ENCODE assay signal across 19 mouse cellular contexts in the genomic region with DNA sequence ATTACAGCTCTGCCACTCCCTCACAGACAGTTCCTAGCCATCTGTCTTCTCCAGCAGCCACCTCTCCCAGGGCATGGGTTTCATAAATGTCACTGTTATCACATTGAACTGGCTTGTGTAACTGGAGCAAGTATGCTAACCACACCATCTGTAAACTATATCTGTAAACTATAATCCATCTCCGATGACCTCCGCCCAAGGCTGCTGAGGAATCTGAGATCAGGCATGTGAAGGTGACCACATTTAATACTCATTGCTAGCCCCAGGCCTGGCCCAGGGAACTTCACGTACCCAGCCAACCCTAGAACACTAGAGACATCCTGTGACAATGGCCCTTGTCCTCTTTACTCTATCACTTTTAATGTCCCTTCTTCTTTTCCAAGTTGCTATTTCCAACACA.
DNase-seq lines count a peak whose midpoint lies in the region; ATAC-seq and TF ChIP-seq lines count a peak whose summit lies in the region.
"Had no signal": no experiment of that assay in that cellular context is flagged by ENCODE, and none has a peak within 500 bp of the region (broad histone marks: within the 10 kb centered on the region; RNA-seq: fewer than 3 reads in every experiment).

No protein-coding gene starts in this region.

- H3K4me2 ChIP-seq in heart, embryonic 12.5 days = no peak overlapping the region
- no peak overlapping the region for H3K4me2 ChIP-seq in myocyte (ENCODE audit: low read depth)

- H3ac ChIP-seq in myocyte (ENCODE audit: control insufficient read depth, insufficient read length) = no peak overlapping the region

- H3K9me3 ChIP-seq in heart, embryonic 12.5 days (replicated peaks) = no peaks in the 10 kb centered on the region
- H3K9me3 ChIP-seq: G1E had no signal

- no peak overlapping the region for H3K4me3 ChIP-seq in heart, embryonic 12.5 days
- H3K4me3 ChIP-seq in myocyte = no peak overlapping the region

- no peak for TF ChIP-seq POLR2A in myocyte (IDR thresholded peaks at IDR 0.05; ENCODE audit: insufficient read length, low read depth)

- H3K27me3 ChIP-seq in heart, embryonic 12.5 days (replicated peaks) = no peaks in the 10 kb centered on the region
- H3K27me3 ChIP-seq in myocyte (ENCODE audit: control insufficient read depth, insufficient read depth, insufficient read length) = no peaks in the 10 kb centered on the region
- H3K27me3 ChIP-seq: CH12.LX, Patski had no signal

- peaks cover 33% of the 10 kb centered on the region for H3K4me1 ChIP-seq in heart, embryonic 12.5 days (replicated peaks)

- H3K79me2 ChIP-seq in myocyte (ENCODE audit: control insufficient read depth, insufficient read depth) = no peaks in the 10 kb centered on the region

- peaks cover 30% of the 10 kb centered on the region for H3K36me3 ChIP-seq in heart, embryonic 12.5 days
- H3K36me3 ChIP-seq in myocyte (ENCODE audit: control insufficient read depth, insufficient read depth) = no peaks in the 10 kb centered on the region

- 77% methylated on average over 3 of the region's 3 CpGs for WGBS in heart, embryonic 12.5 days

- no peak overlapping the region for H3K9ac ChIP-seq in heart, embryonic 12.5 days

- no peak overlapping the region for H3K27ac ChIP-seq in heart, embryonic 12.5 days (ENCODE audit: poor library complexity, severe bottlenecking)

- peak; percentile 91 for DNase-seq in heart, adult 11 months
- DNase-seq in spleen, postnatal 4 days (ENCODE audit: low spot score in 2 of 2) = no peak
- DNase-seq: adrenal gland, adult 2 months; adrenal gland, adult 8-10 months; adrenal gland, postnatal 10 days; adrenal gland, postnatal 14 days; adrenal gland, postnatal 25 days; adrenal gland, postnatal 36 days; B cell, adult 2 months; cerebellum, adult 11 months; cerebellum, adult 11-12 months; cerebellum, adult 18-20 months had no signal

- no peak for ATAC-seq in heart, embryonic 12.5 days (ENCODE audit: insufficient number of reproducible peaks, low FRiP score)
- ATAC-seq: activated CD4-positive, CD25-positive, alpha-beta regulatory T cell, adult 4 months; CD4-positive, CD25-positive, alpha-beta regulatory T cell, adult 4 months; Patski had no signal

TF ChIP-seq in myocyte, 11 proteins besides CTCF, POLR2A, EP300 and RAD21:
- TF ChIP-seq REST (IDR thresholded peaks at IDR 0.05; ENCODE audit: insufficient read depth, insufficient read length) = no peak
- TF ChIP-seq SRF (IDR thresholded peaks at IDR 0.05; ENCODE audit: control insufficient read depth, insufficient read length, low read depth) = no peak
- TF ChIP-seq CEBPB (IDR thresholded peaks at IDR 0.05; ENCODE audit: insufficient read depth, poor library complexity, severe bottlenecking) = no peak; the same call in 1 of the 2 replicates
- TF ChIP-seq POLR2AphosphoS2 (IDR thresholded peaks at IDR 0.05; ENCODE audit: insufficient read length, low read depth) = no peak
- TF ChIP-seq TCF3 (IDR thresholded peaks at IDR 0.05; ENCODE audit: insufficient read length, low read depth) = no peak
- no peak for TF ChIP-seq E2F4 (IDR thresholded peaks at IDR 0.05; ENCODE audit: insufficient read depth)
- TF ChIP-seq TCF12 (IDR thresholded peaks at IDR 0.05; ENCODE audit: insufficient read depth, poor library complexity, severe bottlenecking) = peak; percentile 46
- peak in 2 of 3 experiments; percentile 6 to 45 for TF ChIP-seq MYOD1 (IDR thresholded peaks at IDR 0.05; ENCODE audit: control insufficient read depth in 1 of 3, insufficient read length in 2 of 3, low read depth in 2 of 3)
- peak in 2 of 3 experiments; percentile 11 to 46 for TF ChIP-seq MYOG (IDR thresholded peaks at IDR 0.05; ENCODE audit: control insufficient read depth in 1 of 3, insufficient read depth in 1 of 3, insufficient read length in 2 of 3, low read depth in 2 of 3)
- no peak for TF ChIP-seq MAX (IDR thresholded peaks at IDR 0.05; ENCODE audit: low read depth)
- TF ChIP-seq USF1 (IDR thresholded peaks at IDR 0.05; ENCODE audit: low read depth) = no peak
TF ChIP-seq in myocyte: peak in this region for 3.
